Mouse (Mus musculus) hindbrain, postnatal 0 days (tissue): Measurements from ENCODE around the gene Elmo1. TPM values are rescaled to one million over a fixed set of nuclear protein-coding genes. Genes with fewer than 3 reads are reported as not detected.
A peak's percentile ranks its signal among the peaks of the same experiment; 100 is the strongest.

Experiments used
- ATAC-seq: fragments of 200-750 bp; cut with Nextera tagmentation; 2 replicates; pipeline ENCODE4 v1.8.0; 2017; ENCODE audit warnings: mild to moderate bottlenecking, moderate TSS enrichment, moderate library complexity
- DNase-seq: peaks from one replicate; pipeline ENCODE4 v3.0.0-alpha.2; 2015; ENCODE audit warnings: low spot score
- H3K27ac ChIP-seq: fragments of 300-500 bp; sonication (generic); 2 replicates; pipeline ENCODE4 v1.5.1; 2014; ENCODE audit warnings: mild to moderate bottlenecking
- H3K27me3 ChIP-seq: fragments of 300-500 bp; sonication (generic); 2 replicates; pipeline ENCODE4 v1.6.1; 2014; ENCODE audit warnings: low read length, mixed read lengths; ENCODE audit not compliant: insufficient read depth
- H3K36me3 ChIP-seq: fragments of 300-500 bp; sonication (generic); 2 replicates; pipeline ENCODE4 v1.6.1; 2014; ENCODE audit warnings: low read length, mixed read lengths; ENCODE audit not compliant: insufficient read depth
- H3K4me1 ChIP-seq: fragments of 300-500 bp; sonication (generic); 2 replicates; pipeline ENCODE4 v1.6.1; 2014; ENCODE audit warnings: antibody characterized with exemption, low read length, mixed read lengths; ENCODE audit not compliant: insufficient read depth
- H3K4me2 ChIP-seq: fragments of 300-500 bp; sonication (generic); 2 replicates; pipeline ENCODE4 v1.6.1; 2014; ENCODE audit warnings: low read depth, mild to moderate bottlenecking, low read length, moderate library complexity, mixed read lengths
- H3K4me3 ChIP-seq: fragments of 300-500 bp; sonication (generic); 2 replicates; pipeline ENCODE4 v1.5.1; 2014; ENCODE audit warnings: low read length
- H3K9ac ChIP-seq: fragments of 300-500 bp; sonication (generic); replicated peaks from 2 replicates; pipeline ENCODE4 v1.6.1; 2014; ENCODE audit warnings: mild to moderate bottlenecking, low read length, moderate library complexity, mixed read lengths
- H3K9me3 ChIP-seq: fragments of 300-500 bp; sonication (generic); 2 replicates; pipeline ENCODE4 v1.6.1; 2016; ENCODE audit warnings: low read length, mixed read lengths
- CTCF ChIP-seq: IDR thresholded peaks from 2 replicates; pipeline ENCODE4 v1.5.1; 2016; ENCODE audit warnings: antibody characterized with exemption, control low read depth, low read depth
- WGBS: fragments of 180-500 bp; shearing (Covaris S2); extraction: QIAGEN DNeasy Blood & Tissue Kit; methylation state at CpG from one replicate; pipeline ENCODE4 v1.1.7; 2014; 5-methylcytosine and 5-hydroxymethylcytosine counted together
- polyA plus RNA-seq: library from polyadenylated mRNA; unstranded; fragments of >200 nt; fragmentation: Nextera tagmentation; extraction: Ambion mirVana; gene quantifications from 2 replicates; pipeline ENCODE4 v1.2.1, GENCODE M21; 2015
- total RNA-seq: library from RNA; depleted of rRNA; stranded (reverse); fragments of >200 nt; gene quantifications from 2 replicates; pipeline ENCODE4 v1.2.3, GENCODE M21; 2014; rRNA removed

The Elmo1 gene
- 31.1 and 35.8 TPM in 2 replicates for total RNA-seq
- polyA plus RNA-seq, result 37.4 and 37.5 TPM in 2 replicates

DNA sequence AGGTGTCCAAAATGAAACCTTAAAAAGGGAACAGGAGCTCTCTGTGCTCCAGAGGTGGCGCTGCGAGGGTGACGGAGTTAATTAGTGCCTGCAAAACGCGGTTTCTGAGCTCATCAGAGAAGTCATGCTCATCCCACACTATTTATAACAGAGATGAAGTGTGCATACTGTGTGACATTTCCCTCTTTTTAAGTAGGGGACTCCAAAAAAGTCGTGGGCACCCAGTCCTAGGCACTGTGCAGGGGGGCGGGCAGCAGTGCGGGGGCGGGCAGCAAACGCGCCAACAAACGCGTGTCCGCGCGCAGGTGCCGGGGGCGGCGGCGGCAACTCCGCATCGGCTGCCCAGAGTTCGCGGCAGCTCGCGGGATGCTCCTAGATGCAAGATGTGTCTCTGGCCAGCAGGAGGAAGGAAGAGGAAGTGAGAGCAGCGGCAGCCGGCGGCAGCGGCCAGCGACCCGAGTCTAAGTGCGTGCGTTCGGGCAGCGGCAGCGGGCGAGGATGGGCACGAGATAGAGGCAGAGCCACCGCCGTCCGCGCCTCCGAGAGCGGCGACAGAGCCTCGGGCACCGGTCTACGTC lies at the start of gene Elmo1:
Elmo1 (plus strand) TSS at position 464 of the 578 bp plus-strand sequence.
- peaks cover 5% of the 10 kb centered on the region; the same call in 1 of the 2 replicates for H3K27me3 ChIP-seq
- H3K9ac ChIP-seq, result peak within 1 kb of the TSS; percentile 71
- peak; percentile 87 for DNase-seq
- peak; percentile 84 for ATAC-seq
- no peaks in the 10 kb centered on the region for H3K9me3 ChIP-seq
- H3K4me1 ChIP-seq, result no peaks in the 10 kb centered on the region
- H3K4me3 ChIP-seq, result peak within 1 kb of the TSS; percentile 87
- TF ChIP-seq CTCF, result peak; percentile 62
- H3K4me2 ChIP-seq, result peak within 1 kb of the TSS; percentile 84
- peak within 1 kb of the TSS; percentile 86 for H3K27ac ChIP-seq
- WGBS, result 1% methylated on average over 47 of the region's 49 CpGs
- H3K36me3 ChIP-seq, result no peaks in the 10 kb centered on the region

DNA sequence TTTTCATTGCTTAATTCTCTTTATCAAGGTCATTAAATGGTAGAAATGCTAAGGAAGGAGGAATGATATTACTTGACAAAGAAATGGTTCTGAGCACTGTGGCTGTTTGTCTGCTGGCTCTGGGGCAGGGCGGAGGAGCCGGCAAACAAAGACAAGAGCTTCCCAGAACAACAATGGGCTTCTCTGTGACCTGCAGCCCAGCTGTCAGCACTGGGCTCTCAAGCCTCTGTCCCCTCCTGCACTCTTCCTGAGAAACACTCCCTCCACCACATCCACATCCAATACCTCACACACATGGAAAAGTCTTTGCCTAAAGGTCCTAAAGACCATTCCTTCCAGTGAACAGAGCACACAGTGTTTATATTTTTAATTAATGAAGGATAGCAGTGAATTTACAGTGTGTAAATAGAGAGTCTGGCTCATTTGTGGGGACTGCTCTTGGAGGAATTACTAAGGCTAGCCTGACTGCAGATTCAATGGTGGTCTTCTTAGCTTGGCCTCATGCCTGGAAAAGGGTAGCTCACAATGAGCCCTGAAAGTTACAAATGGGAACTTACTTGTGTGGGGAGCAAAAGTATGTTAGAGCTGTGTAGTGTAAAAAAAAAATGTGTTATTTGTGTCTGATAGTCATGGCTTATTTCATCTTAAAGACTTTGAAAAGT lies 49.1 kb upstream of the Elmo1 start:
- ATAC-seq (peak; percentile 71), DNase-seq (peak; percentile 39)
- Histone ChIP-seq H3K9ac (no peak overlapping the region), H3K9me3 (no peaks in the 10 kb centered on the region), H3K4me2 (no peak overlapping the region), H3K27ac (peak overlapping the region; percentile 11; the same call in 1 of the 2 replicates), H3K4me3 (no peak overlapping the region), H3K27me3 (no peaks in the 10 kb centered on the region), H3K36me3 (no peaks in the 10 kb centered on the region), H3K4me1 (no peaks in the 10 kb centered on the region)
- TF ChIP-seq CTCF, result no peak
- WGBS, result 12% methylated on average over 2 of the region's 2 CpGs

- TF ChIP-seq CTCF, result no peak
- no peak for DNase-seq
- Histone ChIP-seq H3K4me3 (no peak overlapping the region), H3K4me1 (no peaks in the 10 kb centered on the region), H3K9ac (no peak overlapping the region), H3K27me3 (no peaks in the 10 kb centered on the region), H3K4me2 (no peak overlapping the region), H3K36me3 (no peaks in the 10 kb centered on the region), H3K9me3 (no peaks in the 10 kb centered on the region), H3K27ac (no peak overlapping the region)
- ATAC-seq, result no peak
- WGBS, result 88% methylated on average over 2 of the region's 2 CpGs
Measured at GRCm38 (mm10) chr13:20042856-20043255, 47.5 kb upstream of the Elmo1 start.

GRCm38 (mm10) chr13:20045350-20045749 lies 45.0 kb upstream of the Elmo1 start:
- Histone ChIP-seq H3K36me3 (no peaks in the 10 kb centered on the region), H3K4me1 (peaks cover 5% of the 10 kb centered on the region; the same call in 1 of the 2 replicates), H3K4me3 (no peak overlapping the region), H3K27me3 (no peaks in the 10 kb centered on the region), H3K9me3 (no peaks in the 10 kb centered on the region), H3K27ac (no peak overlapping the region), H3K9ac (no peak overlapping the region), H3K4me2 (no peak overlapping the region)
- no peak for DNase-seq
- no peak for TF ChIP-seq CTCF
- ATAC-seq, result no peak
- WGBS, result 86% methylated on average over 2 of the region's 2 CpGs

DNA sequence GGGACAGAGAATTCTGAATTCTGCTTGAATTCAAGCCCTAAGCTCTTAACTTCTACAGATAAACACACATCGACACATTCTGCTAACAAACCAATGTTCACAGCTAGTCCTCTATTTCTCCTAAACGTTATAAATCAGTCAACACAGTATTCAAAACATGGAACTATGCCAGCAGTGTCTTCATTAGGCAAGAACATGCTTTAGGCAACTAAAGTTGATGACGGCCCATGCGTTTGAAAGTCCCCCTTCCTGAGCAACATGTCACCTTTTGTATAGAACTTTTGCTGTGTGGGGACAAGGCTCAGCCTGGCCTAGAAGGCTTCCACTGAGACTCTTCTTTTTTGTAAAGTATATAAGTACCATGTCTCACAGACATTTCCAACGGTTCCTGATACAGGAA lies 44.6 kb upstream of the Elmo1 start:
- no peak for DNase-seq
- Histone ChIP-seq H3K9ac (no peak overlapping the region), H3K9me3 (no peaks in the 10 kb centered on the region), H3K4me2 (no peak overlapping the region), H3K4me1 (peaks cover 5% of the 10 kb centered on the region; the same call in 1 of the 2 replicates), H3K4me3 (no peak overlapping the region), H3K36me3 (no peaks in the 10 kb centered on the region), H3K27ac (no peak overlapping the region), H3K27me3 (no peaks in the 10 kb centered on the region)
- ATAC-seq, result no peak
- no peak for TF ChIP-seq CTCF
- 65% methylated on average over 5 of the region's 5 CpGs for WGBS

GRCm38 (mm10) chr13:20046406-20046805 lies 44.0 kb upstream of the Elmo1 start:
- DNase-seq, result no peak
- 80% methylated on average over 4 of the region's 4 CpGs for WGBS
- H3K4me3 ChIP-seq, result no peak overlapping the region
- no peaks in the 10 kb centered on the region for H3K36me3 ChIP-seq
- TF ChIP-seq CTCF, result no peak
- ATAC-seq, result no peak
- no peak overlapping the region for H3K27ac ChIP-seq
- no peaks in the 10 kb centered on the region for H3K27me3 ChIP-seq
- no peaks in the 10 kb centered on the region for H3K9me3 ChIP-seq
- no peak overlapping the region for H3K4me2 ChIP-seq
- no peak overlapping the region for H3K9ac ChIP-seq
- peaks cover 5% of the 10 kb centered on the region; the same call in 1 of the 2 replicates for H3K4me1 ChIP-seq
